Mouse (Mus musculus): ENCODE data around the gene Acta2. TPM values are rescaled to one million over a fixed set of nuclear protein-coding genes. Genes with fewer than 3 reads are reported as not detected.

The Acta2 gene
- polyA plus RNA-seq, 1 experiment from 2014 or later, result 19.0 TPM

DNA sequence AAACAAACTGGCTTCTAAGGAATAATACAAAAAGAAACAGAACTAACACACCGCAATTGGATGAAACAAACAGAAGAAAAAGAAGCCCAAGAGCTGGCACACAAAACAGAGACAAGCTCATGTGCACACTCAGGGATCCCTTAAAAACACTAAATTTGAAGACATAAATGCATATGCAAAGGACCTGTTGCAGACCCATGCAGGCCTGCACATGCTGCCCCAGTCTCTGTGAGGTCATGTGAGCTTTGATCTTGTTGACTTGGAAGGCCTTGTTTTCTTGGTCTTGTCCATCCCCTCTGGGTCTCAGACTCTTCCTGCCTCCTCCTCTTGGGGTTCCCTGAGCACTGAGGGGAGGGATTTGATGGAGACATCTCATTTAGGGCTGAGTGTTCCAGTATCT is 33.3 kb upstream of the Acta2 start:
- Histone ChIP-seq H3K27ac (replicated peaks) (no peak overlapping the region), H3K4me1 (peaks cover 15% of the 10 kb centered on the region), H3K36me3 (no peaks in the 10 kb centered on the region), H3K9me3 (replicated peaks) (no peaks in the 10 kb centered on the region), H3K27me3 (ENCODE audit: low read depth, poor library complexity, severe bottlenecking) (peaks cover 21% of the 10 kb centered on the region), H3K4me3 (no peak overlapping the region)
- 96% methylated on average over 1 of the region's 1 CpGs for WGBS
- no peak for DNase-seq (ENCODE audit: low spot score)

- no peak overlapping the region for H3K27ac ChIP-seq (replicated peaks)
- peaks cover 15% of the 10 kb centered on the region for H3K4me1 ChIP-seq
- no peak overlapping the region for H3K4me3 ChIP-seq
- peaks cover 21% of the 10 kb centered on the region; the same call in 1 of the 2 replicates for H3K27me3 ChIP-seq (ENCODE audit: low read depth, poor library complexity, severe bottlenecking)
- H3K9me3 ChIP-seq (replicated peaks), result no peaks in the 10 kb centered on the region
- no peaks in the 10 kb centered on the region for H3K36me3 ChIP-seq
- no peak for DNase-seq (ENCODE audit: low spot score)
- 87% methylated on average over 13 of the region's 13 CpGs for WGBS
Measured at GRCm38 (mm10) chr19:34287656-34288415, 32.4 kb upstream of the Acta2 start.

DNA sequence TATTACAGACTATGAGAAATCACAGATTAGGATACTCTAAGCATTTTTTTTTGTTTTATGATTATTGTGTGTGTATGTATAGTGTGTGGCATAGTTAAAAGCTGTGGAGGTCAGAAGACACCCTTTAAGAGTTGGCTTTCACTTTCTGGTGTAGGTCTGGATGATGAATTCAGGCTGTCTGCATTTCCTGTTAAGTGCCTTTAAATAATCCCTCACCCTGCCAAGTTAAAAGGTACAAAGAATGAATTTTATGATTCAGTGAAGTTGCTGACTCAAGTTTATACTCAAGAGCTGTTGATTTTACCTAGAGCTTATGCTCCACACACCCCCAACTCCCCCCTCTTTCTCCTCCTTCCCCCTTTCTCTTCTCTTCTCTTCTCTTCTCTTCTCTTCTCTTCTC is 31.8 kb upstream of the Acta2 start:
- Histone ChIP-seq H3K27me3 (ENCODE audit: low read depth, poor library complexity, severe bottlenecking) (peaks cover 14% of the 10 kb centered on the region; the same call in 1 of the 2 replicates), H3K4me3 (no peak overlapping the region), H3K4me1 (peaks cover 15% of the 10 kb centered on the region), H3K9me3 (replicated peaks) (no peaks in the 10 kb centered on the region), H3K36me3 (no peaks in the 10 kb centered on the region), H3K27ac (replicated peaks) (no peak overlapping the region)
- no peak for DNase-seq (ENCODE audit: low spot score)

GRCm38 (mm10) chr19:34284826-34285225 is 29.4 kb upstream of the Acta2 start:
- H3K27ac ChIP-seq (replicated peaks), result no peak overlapping the region
- H3K27me3 ChIP-seq (ENCODE audit: low read depth, poor library complexity, severe bottlenecking), result no peaks in the 10 kb centered on the region; the same call in 1 of the 2 replicates
- H3K36me3 ChIP-seq, result no peaks in the 10 kb centered on the region
- H3K4me1 ChIP-seq, result no peaks in the 10 kb centered on the region; the same call in 1 of the 2 replicates
- 65% methylated on average over 2 of the region's 2 CpGs for WGBS
- H3K9me3 ChIP-seq (replicated peaks), result no peaks in the 10 kb centered on the region
- DNase-seq (ENCODE audit: low spot score), result no peak
- no peak overlapping the region for H3K4me3 ChIP-seq

DNA sequence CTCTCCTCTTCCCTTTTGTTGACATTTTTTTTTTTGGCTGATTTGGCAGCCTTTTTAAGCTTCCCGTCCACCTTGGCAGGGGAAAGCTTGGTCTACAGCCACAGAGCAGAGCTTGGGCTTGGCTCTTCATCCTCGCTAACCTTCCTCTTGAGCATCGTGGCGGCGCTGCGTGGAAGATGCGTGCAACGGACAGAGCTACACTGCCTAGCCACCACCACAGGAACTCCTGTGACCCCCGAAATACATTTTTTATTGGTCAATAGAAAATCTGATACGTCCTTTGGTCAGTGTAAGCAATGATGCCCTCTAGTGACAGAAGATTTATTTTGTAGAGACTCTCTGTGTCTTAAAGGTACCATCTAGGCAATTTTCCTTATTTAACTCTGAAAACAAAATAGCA is 29.0 kb upstream of the Acta2 start:
- H3K27ac ChIP-seq (replicated peaks), result no peak overlapping the region
- H3K9me3 ChIP-seq (replicated peaks), result no peaks in the 10 kb centered on the region
- 68% methylated on average over 10 of the region's 10 CpGs for WGBS
- no peaks in the 10 kb centered on the region for H3K4me1 ChIP-seq
- H3K27me3 ChIP-seq (ENCODE audit: low read depth, poor library complexity, severe bottlenecking), result no peaks in the 10 kb centered on the region; the same call in 1 of the 2 replicates
- no peak for DNase-seq (ENCODE audit: low spot score)
- no peaks in the 10 kb centered on the region for H3K36me3 ChIP-seq
- no peak overlapping the region for H3K4me3 ChIP-seq

GRCm38 (mm10) chr19:34283614-34284013 is 28.2 kb upstream of the Acta2 start:
- Histone ChIP-seq H3K27me3 (ENCODE audit: low read depth, poor library complexity, severe bottlenecking) (no peaks in the 10 kb centered on the region), H3K36me3 (no peaks in the 10 kb centered on the region), H3K27ac (replicated peaks) (no peak overlapping the region), H3K4me3 (no peak overlapping the region), H3K9me3 (replicated peaks) (no peaks in the 10 kb centered on the region), H3K4me1 (no peaks in the 10 kb centered on the region)
- DNase-seq (ENCODE audit: low spot score), result no peak
- 89% methylated on average over 6 of the region's 6 CpGs for WGBS

DNA sequence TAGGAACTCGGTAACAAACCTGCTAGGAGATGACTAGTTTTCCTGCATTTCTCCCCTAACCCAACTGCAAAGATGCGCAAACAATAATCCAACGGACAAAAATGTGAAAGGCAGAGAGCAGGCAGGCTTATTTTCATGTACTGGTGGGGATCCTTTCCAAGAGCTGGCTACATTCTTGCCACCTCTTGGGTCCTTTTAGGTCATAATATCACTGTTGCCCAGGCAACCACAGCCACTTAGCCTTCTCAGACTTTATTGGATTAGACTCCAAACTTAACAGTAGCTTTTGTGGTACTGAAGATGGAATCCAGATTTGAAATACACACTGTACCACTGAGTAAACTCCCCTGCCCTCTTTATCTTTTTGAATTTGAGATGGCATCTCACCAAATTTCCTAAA is 22.7 kb upstream of the Acta2 start:
- H3K4me1 ChIP-seq, result no peaks in the 10 kb centered on the region

GRCm38 (mm10) chr19:34273073-34273472 is 17.7 kb upstream of the Acta2 start:
- WGBS, result 98% methylated on average over 1 of the region's 1 CpGs
- Histone ChIP-seq H3K36me3 (no peaks in the 10 kb centered on the region), H3K9me3 (replicated peaks) (no peaks in the 10 kb centered on the region), H3K27me3 (ENCODE audit: low read depth, poor library complexity, severe bottlenecking) (no peaks in the 10 kb centered on the region), H3K27ac (replicated peaks) (no peak overlapping the region), H3K4me3 (no peak overlapping the region), H3K4me1 (no peaks in the 10 kb centered on the region)
- DNase-seq (ENCODE audit: low spot score), result no peak

More for the DNA sequence above, 22.7 kb upstream of the Acta2 start:
- no peaks in the 10 kb centered on the region for H3K9me3 ChIP-seq (replicated peaks)
- no peak overlapping the region for H3K27ac ChIP-seq (replicated peaks)
- no peaks in the 10 kb centered on the region for H3K27me3 ChIP-seq (ENCODE audit: low read depth, poor library complexity, severe bottlenecking)
- no peak for DNase-seq (ENCODE audit: low spot score)
- H3K36me3 ChIP-seq, result no peaks in the 10 kb centered on the region
- no peak overlapping the region for H3K4me3 ChIP-seq
- WGBS, result 89% methylated on average over 3 of the region's 3 CpGs

- DNase-seq (ENCODE audit: low spot score), result no peak
- no peak overlapping the region for H3K4me3 ChIP-seq
- H3K4me1 ChIP-seq, result no peaks in the 10 kb centered on the region
- 94% methylated on average over 13 of the region's 13 CpGs for WGBS
- H3K27ac ChIP-seq (replicated peaks), result no peak overlapping the region
- H3K9me3 ChIP-seq (replicated peaks), result no peaks in the 10 kb centered on the region
- no peaks in the 10 kb centered on the region for H3K36me3 ChIP-seq
- no peaks in the 10 kb centered on the region for H3K27me3 ChIP-seq (ENCODE audit: low read depth, poor library complexity, severe bottlenecking)
Measured at GRCm38 (mm10) chr19:34270824-34271464, 15.6 kb upstream of the Acta2 start.

GRCm38 (mm10) chr19:34270106-34270726 is 14.8 kb upstream of the Acta2 start:
- H3K4me3 ChIP-seq, result no peak overlapping the region
- no peaks in the 10 kb centered on the region for H3K9me3 ChIP-seq (replicated peaks)
- 91% methylated on average over 11 of the region's 11 CpGs for WGBS
- no peak overlapping the region for H3K27ac ChIP-seq (replicated peaks)
- H3K4me1 ChIP-seq, result no peaks in the 10 kb centered on the region
- no peaks in the 10 kb centered on the region for H3K36me3 ChIP-seq
- no peak for DNase-seq (ENCODE audit: low spot score)
- H3K27me3 ChIP-seq (ENCODE audit: low read depth, poor library complexity, severe bottlenecking), result no peaks in the 10 kb centered on the region

- H3K27ac ChIP-seq (replicated peaks), result no peak overlapping the region
- 54% methylated on average over 1 of the region's 1 CpGs for WGBS
- no peaks in the 10 kb centered on the region for H3K27me3 ChIP-seq (ENCODE audit: low read depth, poor library complexity, severe bottlenecking)
- H3K9me3 ChIP-seq (replicated peaks), result no peaks in the 10 kb centered on the region
- H3K4me1 ChIP-seq, result no peaks in the 10 kb centered on the region
- no peak overlapping the region for H3K4me3 ChIP-seq
- H3K36me3 ChIP-seq, result no peaks in the 10 kb centered on the region
- DNase-seq (ENCODE audit: low spot score), result no peak
Measured at GRCm38 (mm10) chr19:34268991-34269390, 13.6 kb upstream of the Acta2 start.

DNA sequence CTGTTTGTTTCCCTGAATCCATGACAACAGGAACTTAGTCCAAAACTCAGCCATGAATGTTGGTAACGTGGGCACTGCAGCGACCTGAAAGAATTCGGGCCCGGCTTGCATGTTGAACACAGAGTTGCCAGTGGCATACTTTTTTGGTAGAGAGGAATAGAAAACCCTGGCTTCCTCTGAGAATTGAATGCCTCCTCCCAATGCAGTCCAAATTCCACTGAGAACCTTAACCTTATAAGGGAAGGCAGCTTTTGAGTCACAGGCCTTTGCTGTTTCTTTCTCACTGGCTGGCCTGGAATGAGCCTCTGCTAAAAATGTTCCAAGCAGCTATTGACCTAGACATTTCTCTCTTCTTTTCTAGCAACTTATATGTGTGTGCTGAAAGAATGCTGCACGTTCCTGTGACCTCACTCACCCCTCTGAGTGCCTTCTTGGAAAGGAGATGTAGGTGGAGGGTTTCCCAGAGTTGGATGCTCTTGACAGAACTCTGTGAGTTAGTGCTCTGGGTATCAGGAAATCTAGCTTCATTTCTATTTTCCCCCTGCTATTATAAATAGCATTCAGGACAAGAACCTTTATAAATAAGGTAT is 10.3 kb upstream of the Acta2 start:
- Histone ChIP-seq H3K36me3 (no peaks in the 10 kb centered on the region), H3K9me3 (replicated peaks) (no peaks in the 10 kb centered on the region), H3K27ac (replicated peaks) (no peak overlapping the region), H3K4me1 (no peaks in the 10 kb centered on the region), H3K4me3 (no peak overlapping the region), H3K27me3 (ENCODE audit: low read depth, poor library complexity, severe bottlenecking) (no peaks in the 10 kb centered on the region)
- DNase-seq (ENCODE audit: low spot score), result no peak
- WGBS, result 78% methylated on average over 5 of the region's 5 CpGs

Data from midbrain, embryonic 10.5 days (tissue).